Mouse (Mus musculus) yolk sac, embryonic 10.5 days (tissue): ENCODE data around the gene Wwp2.
"Not testable (repeated sequence)": the region's sequence is repeated elsewhere in the genome, so short reads cannot be mapped to it uniquely, and the experiment has no call there.

Experiments
- DNase-seq: peaks from one replicate; pipeline ENCODE4 v3.0.0-alpha.2; 2017; ENCODE audit warnings: low spot score

Gene Wwp2

DNA sequence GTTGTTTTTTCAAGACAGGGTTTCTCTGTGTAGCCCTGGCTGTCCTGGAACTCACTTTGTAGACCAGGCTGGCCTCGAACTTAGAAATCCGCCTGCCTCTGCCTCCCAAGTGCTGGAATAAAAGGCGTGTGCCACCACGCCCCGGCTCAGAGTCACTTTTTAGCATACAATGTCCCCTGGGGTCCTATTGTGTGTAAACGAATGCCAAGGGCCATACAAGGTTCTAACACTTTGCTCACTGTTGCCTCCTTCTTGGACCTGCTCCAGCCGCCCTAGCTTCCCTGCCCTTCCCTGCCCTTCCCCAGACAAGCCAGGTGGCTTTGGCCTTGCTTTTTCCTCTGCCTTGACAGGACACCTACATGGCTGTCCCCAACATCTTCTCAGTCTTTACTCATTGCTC is 40.6 kb downstream of the Wwp2 start:
- DNase-seq, result not testable (repeated sequence)

DNA sequence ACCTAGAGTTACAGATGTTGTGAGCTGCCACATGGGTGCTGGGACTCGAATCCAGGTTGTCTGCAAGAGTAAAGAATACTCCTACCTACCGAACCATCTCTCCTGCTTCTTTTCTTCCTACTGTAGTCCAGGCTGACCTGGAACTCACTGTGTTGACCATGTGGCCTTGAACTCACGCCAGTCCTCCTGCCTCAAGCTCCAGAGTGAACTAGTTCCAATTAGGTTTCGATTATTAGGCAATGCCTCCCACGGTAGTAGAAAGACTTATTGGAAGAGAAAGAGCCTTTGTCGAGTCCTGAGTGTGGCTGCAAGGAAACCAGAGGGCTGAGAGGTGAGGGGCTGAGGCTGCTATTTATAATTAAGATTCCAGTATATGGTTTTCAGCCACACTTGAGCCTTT is 42.6 kb downstream of the Wwp2 start:
- no peak for DNase-seq

GRCm38 (mm10) chr8:107480436-107480835 is 44.3 kb downstream of the Wwp2 start:
- no peak for DNase-seq

DNA sequence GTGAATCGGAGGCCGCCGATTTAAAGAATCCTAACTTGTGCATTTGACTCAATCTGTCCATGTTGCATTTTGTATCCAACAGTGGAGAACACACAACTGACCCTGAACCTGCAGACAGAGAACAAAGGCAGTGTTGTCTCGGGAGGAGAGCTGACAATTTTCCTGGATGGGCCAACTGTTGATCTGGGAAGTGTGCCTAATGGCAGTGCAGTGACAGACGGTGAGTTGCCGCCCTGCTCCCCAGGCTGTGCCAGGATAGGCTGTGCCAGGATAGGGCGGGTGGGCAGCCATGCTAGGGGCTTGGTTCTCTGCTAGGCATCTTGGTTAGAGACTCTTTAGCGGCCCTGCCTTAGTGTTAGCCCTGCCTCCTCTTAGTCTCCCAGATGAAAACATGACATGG is 47.1 kb downstream of the Wwp2 start:
- DNase-seq, result no peak

GRCm38 (mm10) chr8:107484956-107485355 is 48.8 kb downstream of the Wwp2 start:
- DNase-seq, result no peak

DNA sequence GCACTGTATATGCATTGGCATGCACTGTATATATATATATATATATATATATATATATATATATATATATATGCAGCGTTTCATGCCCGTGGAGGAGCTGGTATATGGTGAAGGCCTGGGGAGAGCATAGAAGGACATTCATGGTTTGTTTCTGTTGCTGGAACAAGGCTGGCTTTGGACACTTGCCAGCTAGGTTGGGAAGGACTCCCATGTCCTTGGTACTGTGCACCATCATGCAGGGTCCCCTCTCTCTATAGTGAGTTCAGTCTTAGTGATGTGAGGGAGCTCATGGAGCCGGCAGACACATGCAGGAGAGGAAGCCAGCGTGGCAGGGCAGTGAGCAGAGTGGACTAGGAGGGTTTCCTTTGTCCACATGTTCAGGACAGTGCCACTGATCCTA is 52.4 kb downstream of the Wwp2 start:
- DNase-seq, result no peak

- no peak for DNase-seq
Observed at GRCm38 (mm10) chr8:107489086-107489485, 52.9 kb downstream of the Wwp2 start.

- DNase-seq, result no peak
Observed at GRCm38 (mm10) chr8:107489921-107490320, 53.8 kb downstream of the Wwp2 start.

- no peak for DNase-seq
Observed at GRCm38 (mm10) chr8:107490649-107491048, 54.5 kb downstream of the Wwp2 start.

DNA sequence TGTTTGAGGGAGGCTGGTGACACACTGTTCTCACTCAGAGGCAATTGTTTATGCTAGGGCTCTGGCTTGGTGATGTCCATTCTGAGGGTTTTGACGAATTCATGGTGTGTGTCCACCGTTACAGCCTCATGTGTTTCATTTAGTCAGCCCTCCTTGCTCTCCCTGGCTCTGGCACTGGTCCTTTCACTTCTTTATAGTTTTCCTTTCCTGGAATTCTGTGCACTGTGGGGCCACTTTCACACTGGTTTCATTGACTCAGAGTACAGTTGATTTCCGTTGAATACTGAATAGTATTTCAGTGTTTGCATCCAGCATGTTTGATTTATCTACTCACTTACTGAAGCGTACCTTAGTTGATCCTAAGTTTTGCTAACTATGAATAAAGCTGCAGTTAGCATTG is 55.0 kb downstream of the Wwp2 start:
- DNase-seq, result no peak

GRCm38 (mm10) chr8:107491831-107492230 is 55.7 kb downstream of the Wwp2 start:
- no peak for DNase-seq

GRCm38 (mm10) chr8:107492802-107493201 is 56.6 kb downstream of the Wwp2 start:
- DNase-seq, result no peak

DNA sequence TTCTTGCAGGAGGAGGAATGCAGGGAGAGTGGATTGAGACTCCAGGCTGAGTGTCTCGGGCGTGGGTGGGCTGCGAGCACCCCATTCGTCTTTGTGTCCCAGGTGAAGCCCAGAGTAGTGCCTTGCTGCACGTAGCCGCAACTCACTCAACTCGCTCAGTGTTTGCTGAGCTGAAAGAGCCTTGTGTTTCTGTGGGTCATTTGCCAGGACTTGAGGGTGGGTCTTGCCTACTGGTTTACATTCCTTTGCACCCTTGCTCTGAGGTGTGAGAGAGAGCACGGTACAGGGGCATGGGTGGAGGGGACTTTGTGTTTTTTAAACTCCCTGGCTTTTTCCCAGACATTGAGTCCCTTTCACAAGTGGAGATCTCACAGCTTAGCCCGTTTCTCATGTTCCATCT is 59.3 kb downstream of the Wwp2 start:
- no peak for DNase-seq

DNA sequence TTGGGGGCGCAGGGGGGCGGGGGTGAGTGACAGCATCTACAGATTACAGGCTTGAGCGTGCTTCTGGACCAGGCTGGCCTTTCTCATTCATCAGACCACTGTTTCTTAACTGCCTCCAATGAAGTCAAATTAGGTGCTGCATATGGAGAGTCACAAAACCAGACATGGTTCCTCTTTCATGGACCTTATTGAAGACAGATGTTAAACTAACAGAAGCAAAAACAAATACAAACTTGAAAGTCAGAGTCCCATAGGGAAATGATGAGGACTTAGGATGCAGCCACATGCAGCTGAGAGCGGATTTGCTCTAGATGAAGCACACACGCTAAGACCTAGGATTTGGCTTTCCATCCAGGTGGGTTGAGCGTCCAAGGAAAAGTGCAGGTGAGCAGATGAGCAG is 61.5 kb downstream of the Wwp2 start:
- no peak for DNase-seq

- DNase-seq, result no peak
Observed at GRCm38 (mm10) chr8:107498390-107498789, 62.2 kb downstream of the Wwp2 start.

DNA sequence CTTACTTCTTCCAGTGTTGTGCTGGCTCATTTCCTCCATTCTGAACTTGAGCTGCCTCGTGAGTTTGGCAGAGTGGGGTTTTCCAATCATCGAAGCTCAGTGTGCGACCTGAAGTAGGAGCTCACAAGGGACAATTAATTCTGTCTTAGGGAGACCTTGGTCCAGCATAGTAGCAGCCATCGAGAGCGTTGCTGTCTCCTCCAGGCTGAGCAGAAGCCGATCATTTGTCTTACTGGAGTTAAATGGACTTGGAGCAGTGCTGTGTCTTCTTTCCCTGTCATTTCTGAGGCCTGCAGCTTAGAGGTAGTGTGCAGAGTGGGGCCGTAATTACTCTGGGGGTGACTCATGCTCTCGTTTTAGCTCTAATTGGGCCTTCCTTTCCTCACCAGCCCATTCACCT is 62.6 kb downstream of the Wwp2 start:
- no peak for DNase-seq

GRCm38 (mm10) chr8:107499519-107499918 is 63.4 kb downstream of the Wwp2 start:
- no peak for DNase-seq

DNA sequence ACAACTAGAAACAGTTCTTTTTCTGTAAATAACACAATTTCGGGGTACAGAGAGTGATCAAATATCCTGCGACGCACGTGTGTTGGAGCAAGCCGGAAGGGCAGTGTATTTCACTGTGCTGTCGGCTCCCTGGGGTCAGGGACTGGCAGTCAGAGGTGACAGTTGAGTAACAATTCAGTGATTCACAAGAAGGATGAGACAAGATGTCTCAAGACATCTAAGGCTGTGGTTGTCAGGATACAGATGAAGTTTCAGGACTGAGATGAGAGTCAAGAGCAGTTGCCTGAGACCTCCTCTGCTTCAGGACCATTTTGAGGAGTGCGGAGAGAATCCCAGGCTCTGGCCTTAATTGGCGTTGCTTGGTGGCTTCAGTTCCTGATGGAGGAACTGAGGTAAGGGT is 66.2 kb downstream of the Wwp2 start:
- DNase-seq, result no peak

- no peak for DNase-seq
Observed at GRCm38 (mm10) chr8:107502922-107503321, 66.8 kb downstream of the Wwp2 start.

- peak; percentile 81 for DNase-seq
Observed at GRCm38 (mm10) chr8:107503354-107503753, 67.2 kb downstream of the Wwp2 start.

DNA sequence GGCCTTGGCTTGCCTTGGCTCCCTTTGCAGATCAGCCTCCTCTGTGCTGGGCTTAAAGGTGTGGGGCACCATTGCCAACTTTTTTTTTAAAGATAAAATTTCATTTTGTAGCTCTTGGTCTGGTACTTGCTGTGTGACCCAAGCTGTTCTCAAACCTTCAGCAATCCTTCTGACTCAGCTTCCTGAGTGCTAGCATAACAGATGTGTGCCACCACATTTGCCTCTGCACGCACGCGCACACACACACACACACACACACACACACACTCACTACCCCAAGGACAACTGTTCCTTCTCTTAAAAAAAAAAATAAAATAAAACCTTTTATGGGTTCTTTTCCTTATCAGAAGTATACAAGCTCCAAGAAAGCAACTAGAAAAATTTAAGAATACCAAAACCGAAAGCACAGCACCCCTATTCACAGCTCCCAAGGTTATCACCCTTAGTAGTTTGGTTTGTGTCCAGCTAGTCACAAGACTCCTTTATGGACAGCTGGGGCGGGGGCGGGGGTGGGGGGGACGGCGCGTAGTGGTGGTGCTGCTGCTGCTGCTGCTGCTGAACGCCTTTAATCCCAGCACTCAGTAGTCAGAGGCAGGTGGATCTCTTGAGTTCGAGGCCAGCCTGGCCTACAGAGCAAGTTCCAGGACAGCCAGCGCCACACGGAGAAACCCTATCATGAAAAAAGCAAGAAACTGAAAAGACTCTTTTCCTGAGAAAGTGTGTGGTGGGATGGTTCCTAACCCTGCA is 68.2 kb downstream of the Wwp2 start:
- peak; percentile 40 for DNase-seq

DNA sequence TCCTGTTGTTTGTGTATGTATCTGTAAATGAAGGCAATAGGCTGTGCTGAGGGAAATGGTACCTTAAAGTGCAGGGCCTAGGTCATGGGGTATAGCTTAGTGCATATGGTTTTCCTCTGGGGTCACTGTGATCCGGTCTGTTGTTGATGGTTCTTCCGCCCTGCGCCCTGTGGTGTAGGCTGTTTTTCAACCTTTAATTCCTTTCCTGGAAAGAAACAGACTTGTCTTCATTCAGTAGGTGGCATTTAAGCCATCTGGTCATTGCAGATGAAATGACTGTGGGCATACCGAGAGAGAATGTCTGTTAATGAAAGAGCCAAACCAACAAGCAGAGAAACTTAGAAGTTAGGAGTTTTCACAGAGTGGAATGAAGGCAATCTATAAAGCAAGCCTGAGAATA is 69.1 kb downstream of the Wwp2 start:
- DNase-seq, result no peak

DNA sequence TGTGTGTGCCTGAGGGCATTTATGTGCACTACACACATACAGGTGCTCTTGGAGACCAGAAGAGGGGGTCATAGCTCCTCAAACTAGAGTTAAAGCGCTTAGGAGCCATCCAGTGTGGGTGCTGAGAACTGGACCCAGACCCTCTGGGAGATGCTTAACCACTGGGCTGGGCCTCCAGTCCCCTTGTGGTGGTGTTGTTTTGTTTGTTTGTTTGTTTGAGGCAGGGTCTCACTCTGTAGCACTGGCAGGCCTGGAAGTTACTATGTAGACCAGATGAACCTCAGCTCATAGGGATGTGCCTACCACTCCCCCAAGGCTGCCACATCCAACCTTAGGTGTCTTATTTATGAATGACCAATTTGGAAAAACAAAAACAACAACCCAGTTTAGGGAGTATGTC is 70.9 kb downstream of the Wwp2 start:
- DNase-seq, result no peak

GRCm38 (mm10) chr8:107510204-107510603 is 74.0 kb downstream of the Wwp2 start:
- no peak for DNase-seq
